Mouse (Mus musculus): ENCODE measurements around the gene Rtbdn.
"Not testable (repeated sequence)": the region's sequence is repeated elsewhere in the genome, so short reads cannot be mapped to it uniquely, and the experiment has no call there.

Gene Rtbdn

GRCm38 (mm10) chr8:84946528-84947240 is at the start of gene Rtbdn:
Gene Rtbdn (plus strand): TSS chr8:84946991.
- no peak for DNase-seq

GRCm38 (mm10) chr8:84901071-84901470 is 45.7 kb upstream of the Rtbdn start:
- no peak for DNase-seq

GRCm38 (mm10) chr8:84901752-84902151 is 45.0 kb upstream of the Rtbdn start, which contains the start of gene Klf1:
Gene Klf1 (plus strand): TSS chr8:84901928.
- no peak for DNase-seq

GRCm38 (mm10) chr8:84902367-84902919 is 44.3 kb upstream of the Rtbdn start:
- peak in 1 of 2 experiments; percentile 13 for DNase-seq

GRCm38 (mm10) chr8:84902920-84903661 is 43.7 kb upstream of the Rtbdn start:
- DNase-seq = peak; percentile 95 to 97

- DNase-seq = no peak
These were observed 42.4 kb upstream of the Rtbdn start for GRCm38 (mm10) chr8:84904351-84904750.

- DNase-seq = no peak
These were observed 39.8 kb upstream of the Rtbdn start for GRCm38 (mm10) chr8:84907037-84907436.

- no peak for DNase-seq
These were observed 39.3 kb upstream of the Rtbdn start for GRCm38 (mm10) chr8:84907493-84907892.

GRCm38 (mm10) chr8:84907979-84908378 is 38.8 kb upstream of the Rtbdn start:
- DNase-seq = not testable (repeated sequence)

GRCm38 (mm10) chr8:84908421-84909161 is 38.2 kb upstream of the Rtbdn start, which contains the start of gene Dnase2a:
Gene Dnase2a (plus strand): TSS chr8:84908560.
- peak; percentile 76 to 86 for DNase-seq

GRCm38 (mm10) chr8:84909162-84909767 is 37.5 kb upstream of the Rtbdn start:
- DNase-seq = no peak

- DNase-seq = no peak
These were observed 36.8 kb upstream of the Rtbdn start for GRCm38 (mm10) chr8:84909949-84910348.

GRCm38 (mm10) chr8:84910551-84910950 is 36.2 kb upstream of the Rtbdn start:
- no peak for DNase-seq

GRCm38 (mm10) chr8:84911854-84912253 is 34.9 kb upstream of the Rtbdn start:
- DNase-seq = no peak

- no peak for DNase-seq
These were observed 34.4 kb upstream of the Rtbdn start for GRCm38 (mm10) chr8:84912391-84912790.

- peak; percentile 78 to 85 for DNase-seq
These were observed 33.8 kb upstream of the Rtbdn start for GRCm38 (mm10) chr8:84912895-84913501.

GRCm38 (mm10) chr8:84913502-84913900 is 33.3 kb upstream of the Rtbdn start:
- DNase-seq = no peak

GRCm38 (mm10) chr8:84913960-84914359 is 32.8 kb upstream of the Rtbdn start:
- peak; percentile 36 to 49 for DNase-seq

- no peak for DNase-seq
These were observed 31.5 kb upstream of the Rtbdn start for GRCm38 (mm10) chr8:84915269-84915668.

- DNase-seq = no peak
These were observed 29.0 kb upstream of the Rtbdn start for GRCm38 (mm10) chr8:84917781-84918180.

- no peak for DNase-seq
These were observed 28.1 kb upstream of the Rtbdn start for GRCm38 (mm10) chr8:84918646-84919045.

- DNase-seq = no peak
These were observed 25.2 kb upstream of the Rtbdn start for GRCm38 (mm10) chr8:84921596-84921995.

All from thymus, postnatal 36 days (tissue).